Mouse (Mus musculus): ENCODE measurements around the gene 9330182L06Rik. TPM values are rescaled to one million over a fixed set of nuclear protein-coding genes. Genes with fewer than 3 reads are reported as not detected.

Gene 9330182L06Rik
- polyA plus RNA-seq, 1 experiment, result 0.36 TPM

DNA sequence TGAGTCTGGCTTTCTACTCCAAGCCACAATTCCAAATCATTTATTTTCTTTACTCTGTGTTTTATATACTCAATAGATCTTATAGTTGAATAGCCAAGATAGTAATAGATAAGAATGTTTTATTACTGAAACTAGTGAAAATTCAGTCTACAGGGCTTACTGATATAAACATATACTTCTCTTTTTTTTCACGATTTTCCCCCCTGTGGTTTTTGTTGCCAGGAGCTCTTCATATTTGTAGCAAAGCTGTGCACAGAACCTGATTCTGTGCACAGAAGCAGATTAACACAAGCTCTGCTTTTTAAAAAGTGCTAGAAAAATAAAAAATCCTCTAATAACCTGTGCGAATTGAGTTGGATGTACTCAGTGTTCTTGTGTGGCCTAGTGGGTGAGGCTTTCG, 79.7 kb downstream of the 9330182L06Rik start:
- no peak overlapping the region for H3K27ac ChIP-seq (replicated peaks; ENCODE audit: low read depth, low read length)
- no peak overlapping the region for H3K4me3 ChIP-seq (ENCODE audit: insufficient read depth, low read depth, low read length)
- no peaks in the 10 kb centered on the region for H3K4me1 ChIP-seq (ENCODE audit: control insufficient read depth, insufficient read depth, insufficient read length, low read length)

DNA sequence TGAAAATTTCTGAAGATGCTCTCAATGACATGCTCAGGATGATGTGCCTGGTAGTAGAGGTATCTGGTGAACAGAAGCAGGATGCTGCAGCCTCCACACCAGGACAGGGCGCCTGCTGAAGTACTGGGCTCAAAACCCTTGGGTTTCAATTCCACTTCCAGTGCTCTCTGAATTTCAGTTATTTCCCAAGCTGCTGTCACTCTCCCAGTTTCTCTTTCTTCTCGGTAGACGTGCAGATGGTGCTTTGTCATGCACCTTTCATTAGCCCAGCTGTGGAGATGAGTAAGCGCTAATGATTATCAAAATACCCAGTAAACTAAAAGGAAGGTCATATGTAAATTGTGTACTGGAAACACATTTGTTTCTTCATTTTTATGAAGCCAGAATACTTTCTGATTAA, 80.6 kb downstream of the 9330182L06Rik start:
- H3K27ac ChIP-seq (replicated peaks; ENCODE audit: low read depth, low read length), result no peak overlapping the region
- no peak overlapping the region for H3K4me3 ChIP-seq (ENCODE audit: insufficient read depth, low read depth, low read length)
- no peaks in the 10 kb centered on the region for H3K4me1 ChIP-seq (ENCODE audit: control insufficient read depth, insufficient read depth, insufficient read length, low read length)

DNA sequence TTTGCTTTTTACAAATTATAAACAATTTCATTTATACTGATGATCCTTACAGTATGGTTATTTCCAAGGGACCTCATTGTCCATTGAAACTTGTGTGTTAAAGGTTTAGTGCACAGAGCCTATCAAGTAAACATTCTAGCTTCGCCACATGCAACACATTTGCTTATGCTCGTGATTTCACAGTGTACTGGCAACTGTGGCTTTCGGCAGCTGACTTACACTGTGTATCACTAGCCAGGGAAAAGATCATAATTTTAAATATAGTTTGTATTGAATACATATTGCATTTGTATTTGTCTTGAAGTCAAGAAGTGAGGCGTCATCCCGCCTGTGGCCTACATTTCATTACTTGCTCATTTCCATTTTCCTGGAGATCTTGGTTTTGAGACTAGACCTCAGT, 86.2 kb downstream of the 9330182L06Rik start:
- Histone ChIP-seq H3K27ac (replicated peaks; ENCODE audit: low read depth, low read length) (no peak overlapping the region), H3K4me1 (ENCODE audit: control insufficient read depth, insufficient read depth, insufficient read length, low read length) (no peaks in the 10 kb centered on the region), H3K4me3 (ENCODE audit: insufficient read depth, low read depth, low read length) (no peak overlapping the region)

DNA sequence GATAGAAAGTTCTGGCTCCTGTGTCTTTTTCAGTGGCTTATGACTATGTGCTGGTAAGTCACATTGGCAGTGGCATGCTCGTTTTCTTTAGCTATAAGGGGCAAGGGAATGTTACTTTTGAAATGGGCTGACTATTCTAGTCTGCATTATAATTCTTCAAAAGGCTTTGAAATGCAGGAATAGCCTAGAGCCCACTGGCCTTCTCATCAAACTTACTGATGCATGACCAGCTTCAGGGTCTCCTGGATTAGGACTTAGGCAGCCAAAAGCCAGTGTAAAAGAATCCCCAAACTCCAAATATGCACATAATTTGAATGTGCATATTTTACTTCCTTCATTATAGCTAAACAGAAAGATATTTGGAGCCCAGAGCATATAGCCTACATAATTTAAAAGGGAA, 86.7 kb downstream of the 9330182L06Rik start:
- no peak overlapping the region for H3K4me3 ChIP-seq (ENCODE audit: insufficient read depth, low read depth, low read length)
- H3K4me1 ChIP-seq (ENCODE audit: control insufficient read depth, insufficient read depth, insufficient read length, low read length), result no peaks in the 10 kb centered on the region
- H3K27ac ChIP-seq (replicated peaks; ENCODE audit: low read depth, low read length), result no peak overlapping the region

DNA sequence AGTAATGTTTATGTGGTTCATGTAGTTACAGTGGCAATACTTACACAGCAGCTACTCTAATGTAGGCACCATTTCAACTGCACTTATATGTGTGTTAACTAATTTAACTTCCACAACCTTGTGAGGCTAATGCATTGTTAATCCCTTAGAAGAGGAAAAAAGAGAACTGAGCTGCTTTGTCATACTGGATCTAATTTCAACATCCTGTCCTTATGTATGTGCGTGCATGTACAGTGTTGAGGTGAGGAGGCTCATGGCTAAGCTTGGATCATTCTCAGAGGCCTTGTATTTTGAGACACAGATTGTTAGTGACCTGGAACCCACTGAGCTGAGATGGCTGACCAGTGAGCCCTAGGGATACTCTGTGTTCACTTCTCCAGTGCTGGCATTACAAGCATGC, 88.3 kb downstream of the 9330182L06Rik start:
- Histone ChIP-seq H3K4me1 (ENCODE audit: control insufficient read depth, insufficient read depth, insufficient read length, low read length) (no peaks in the 10 kb centered on the region), H3K4me3 (ENCODE audit: insufficient read depth, low read depth, low read length) (no peak overlapping the region), H3K27ac (replicated peaks; ENCODE audit: low read depth, low read length) (no peak overlapping the region)

DNA sequence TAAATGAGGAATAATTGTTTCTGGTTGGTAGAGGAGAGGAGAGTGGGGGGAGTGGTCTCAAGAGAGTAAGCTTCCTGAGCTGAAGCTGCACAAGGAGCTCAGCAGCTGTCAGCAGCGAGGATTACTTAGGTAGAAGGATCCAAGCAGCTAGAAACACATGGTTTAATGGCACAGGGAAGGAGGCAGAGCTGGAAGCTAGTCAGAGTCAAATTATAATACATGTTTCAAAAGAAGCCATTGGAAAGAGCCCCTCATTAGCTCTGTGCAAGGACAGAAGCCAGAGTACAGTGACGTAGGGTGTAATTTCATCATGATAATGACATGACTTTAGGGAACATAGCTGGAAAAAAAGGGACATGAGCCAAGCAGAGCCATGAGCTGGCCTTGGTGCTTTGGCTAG, 92.2 kb downstream of the 9330182L06Rik start:
- H3K4me3 ChIP-seq (ENCODE audit: insufficient read depth, low read depth, low read length), result no peak overlapping the region
- H3K4me1 ChIP-seq (ENCODE audit: control insufficient read depth, insufficient read depth, insufficient read length, low read length), result no peaks in the 10 kb centered on the region
- H3K27ac ChIP-seq (replicated peaks; ENCODE audit: low read depth, low read length), result no peak overlapping the region

DNA sequence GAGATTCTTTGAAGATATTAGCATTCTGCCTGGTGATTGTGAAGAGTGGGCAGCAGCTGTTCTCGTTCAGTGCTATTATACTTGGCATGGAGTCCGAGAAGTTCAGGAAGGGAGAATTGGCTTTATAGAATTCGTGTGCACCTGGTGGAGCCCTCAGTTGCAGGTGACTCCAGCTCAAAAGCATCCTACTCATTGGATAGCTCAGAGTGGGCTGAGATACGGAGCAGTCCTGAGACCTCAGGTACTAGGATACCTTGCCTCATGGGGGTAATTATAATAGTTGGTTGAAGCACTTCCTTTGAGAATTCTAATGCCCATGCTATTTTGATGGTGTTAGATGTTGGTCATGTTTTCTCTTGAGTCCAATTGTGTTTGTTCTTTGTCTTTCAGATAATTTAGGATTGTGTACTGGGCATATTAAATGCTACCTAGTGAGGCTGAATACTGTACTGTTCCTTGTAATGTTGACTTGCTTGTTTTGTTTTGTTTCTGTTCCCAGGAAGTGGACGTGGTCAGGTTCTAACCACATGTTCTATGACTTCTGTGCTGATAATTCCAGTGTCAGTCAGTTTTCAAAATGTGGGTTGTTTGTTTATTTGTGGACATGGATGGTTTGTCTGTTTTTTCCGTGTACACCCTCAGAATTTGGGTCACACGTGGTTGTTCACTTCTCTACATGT, 96.2 kb downstream of the 9330182L06Rik start:
- no peaks in the 10 kb centered on the region for H3K4me1 ChIP-seq (ENCODE audit: control insufficient read depth, insufficient read depth, insufficient read length, low read length)

DNA sequence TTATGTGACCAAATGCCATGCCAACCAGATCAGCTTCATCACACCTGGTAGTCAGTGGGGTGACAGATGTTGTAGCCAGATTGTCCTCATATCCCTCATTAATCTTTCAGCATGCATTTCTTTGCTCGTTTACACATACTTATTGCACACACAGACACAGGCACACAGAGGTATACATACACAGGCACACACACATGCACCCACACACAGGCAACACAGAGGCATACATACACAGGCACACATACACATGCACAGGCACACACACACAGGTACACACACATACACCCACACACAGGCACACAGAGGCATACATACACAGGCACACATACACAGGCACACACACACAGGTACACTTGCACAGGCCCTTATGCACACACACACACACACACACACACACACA, 99.0 kb downstream of the 9330182L06Rik start:
- Histone ChIP-seq H3K4me1 (ENCODE audit: control insufficient read depth, insufficient read depth, insufficient read length, low read length) (no peaks in the 10 kb centered on the region), H3K4me3 (ENCODE audit: insufficient read depth, low read depth, low read length) (no peak overlapping the region), H3K27ac (replicated peaks; ENCODE audit: low read depth, low read length) (no peak overlapping the region)

More for the DNA sequence above, 96.2 kb downstream of the 9330182L06Rik start:
- no peak overlapping the region for H3K27ac ChIP-seq (replicated peaks; ENCODE audit: low read depth, low read length)
- H3K4me3 ChIP-seq (ENCODE audit: insufficient read depth, low read depth, low read length), result no peak overlapping the region

DNA sequence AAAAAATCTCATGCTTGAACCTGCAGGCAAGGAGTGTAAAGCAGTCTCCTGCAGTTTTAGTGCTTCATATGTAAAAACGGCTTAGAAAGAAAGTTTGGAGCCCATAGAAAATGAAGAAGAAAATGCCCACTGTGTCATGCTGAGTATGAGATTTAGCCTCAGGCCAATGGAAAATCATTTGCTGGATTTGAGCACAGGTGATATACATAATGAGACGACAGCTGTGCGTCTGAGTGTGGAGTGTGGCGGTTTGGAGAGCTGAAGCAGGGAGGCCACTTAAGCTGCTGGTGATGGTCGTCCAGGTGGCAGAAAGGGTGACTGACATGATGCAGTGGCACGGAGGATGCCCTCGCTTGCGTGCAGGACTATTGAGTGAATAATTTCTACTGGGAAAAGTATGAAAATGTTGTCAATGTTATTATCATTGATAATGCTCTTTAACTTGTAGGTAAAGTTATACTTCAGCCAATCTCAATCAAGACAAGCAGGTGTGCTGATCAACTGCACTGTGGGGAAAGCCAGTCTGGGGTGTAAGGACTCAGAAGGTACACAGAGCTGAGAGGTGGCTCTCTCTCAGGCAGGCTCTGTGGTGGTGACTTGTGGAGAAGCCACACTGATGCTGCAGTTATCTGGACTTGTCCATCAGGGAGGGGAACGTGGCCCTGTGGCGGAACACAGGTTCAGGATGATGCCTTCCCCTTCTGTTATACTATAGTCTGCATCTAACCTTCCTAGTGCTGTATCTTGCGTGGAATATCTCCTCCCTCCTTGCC, 102.2 kb downstream of the 9330182L06Rik start:
- no peaks in the 10 kb centered on the region for H3K4me1 ChIP-seq (ENCODE audit: control insufficient read depth, insufficient read depth, insufficient read length, low read length)
- H3K4me3 ChIP-seq (ENCODE audit: insufficient read depth, low read depth, low read length), result no peak overlapping the region
- H3K27ac ChIP-seq (replicated peaks; ENCODE audit: low read depth, low read length), result no peak overlapping the region

DNA sequence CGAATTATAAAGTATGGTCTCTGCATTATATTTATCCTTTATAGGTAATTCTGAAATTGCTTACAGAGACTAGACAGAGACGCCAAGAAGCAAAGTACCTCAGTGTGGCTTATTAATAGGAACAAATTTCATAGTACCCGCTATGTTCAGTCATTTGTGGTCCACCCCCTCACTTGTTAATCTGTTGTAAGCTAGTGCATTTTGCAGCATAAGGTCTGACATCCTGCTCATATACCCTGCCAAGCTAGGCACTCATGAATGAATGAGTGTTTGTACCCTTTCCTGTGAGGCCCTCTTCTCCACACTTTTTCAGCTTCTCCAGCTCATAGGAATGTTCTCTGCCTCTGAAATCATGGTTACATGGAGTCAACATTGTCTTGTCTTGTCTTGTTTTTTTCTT, 105.2 kb downstream of the 9330182L06Rik start:
- Histone ChIP-seq H3K4me3 (ENCODE audit: insufficient read depth, low read depth, low read length) (no peak overlapping the region), H3K4me1 (ENCODE audit: control insufficient read depth, insufficient read depth, insufficient read length, low read length) (no peaks in the 10 kb centered on the region), H3K27ac (replicated peaks; ENCODE audit: low read depth, low read length) (no peak overlapping the region)

DNA sequence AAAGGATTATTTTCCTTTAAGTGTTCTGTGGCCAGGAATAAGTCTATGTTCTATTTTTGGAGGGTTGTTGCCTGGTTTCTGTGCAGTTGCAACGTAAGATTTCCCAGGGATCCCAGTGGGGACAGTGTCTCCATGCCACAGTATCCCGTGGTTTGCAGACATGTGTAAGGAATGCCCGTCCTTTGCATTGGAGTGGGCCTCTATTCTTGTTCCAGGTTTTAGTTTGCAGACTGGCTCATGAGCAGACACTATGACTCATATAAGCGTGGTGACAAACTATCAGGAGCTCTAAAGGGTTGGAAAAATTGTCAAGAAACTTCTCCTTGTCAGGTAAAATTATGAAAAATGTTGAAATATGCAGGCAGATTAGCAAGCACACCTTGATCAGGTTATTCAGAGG, 107.4 kb downstream of the 9330182L06Rik start:
- H3K4me3 ChIP-seq (ENCODE audit: insufficient read depth, low read depth, low read length), result no peak overlapping the region
- no peaks in the 10 kb centered on the region for H3K4me1 ChIP-seq (ENCODE audit: control insufficient read depth, insufficient read depth, insufficient read length, low read length)
- H3K27ac ChIP-seq (replicated peaks; ENCODE audit: low read depth, low read length), result no peak overlapping the region

DNA sequence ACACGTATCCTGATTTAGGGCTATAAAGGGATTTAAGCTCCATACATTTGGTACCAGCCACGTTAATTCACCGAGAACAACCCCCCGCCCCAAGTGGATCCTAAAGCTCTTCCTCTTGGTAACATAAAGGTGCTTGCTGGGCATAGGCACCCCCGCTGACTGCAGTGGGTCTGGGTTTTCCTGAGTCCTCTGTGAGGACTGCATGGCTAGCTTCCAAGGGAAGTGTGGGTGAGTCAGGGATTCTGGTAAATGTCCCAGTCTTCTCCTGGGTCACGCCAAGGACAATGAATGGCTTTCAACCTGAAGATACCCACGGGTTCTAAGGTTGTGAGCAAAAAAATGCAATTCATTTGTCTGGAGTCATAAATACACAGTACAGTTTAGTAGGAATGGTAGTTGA, 124.0 kb downstream of the 9330182L06Rik start:
- Histone ChIP-seq H3K4me1 (ENCODE audit: control insufficient read depth, insufficient read depth, insufficient read length, low read length) (no peaks in the 10 kb centered on the region), H3K27ac (replicated peaks; ENCODE audit: low read depth, low read length) (no peak overlapping the region), H3K4me3 (ENCODE audit: insufficient read depth, low read depth, low read length) (no peak overlapping the region)

DNA sequence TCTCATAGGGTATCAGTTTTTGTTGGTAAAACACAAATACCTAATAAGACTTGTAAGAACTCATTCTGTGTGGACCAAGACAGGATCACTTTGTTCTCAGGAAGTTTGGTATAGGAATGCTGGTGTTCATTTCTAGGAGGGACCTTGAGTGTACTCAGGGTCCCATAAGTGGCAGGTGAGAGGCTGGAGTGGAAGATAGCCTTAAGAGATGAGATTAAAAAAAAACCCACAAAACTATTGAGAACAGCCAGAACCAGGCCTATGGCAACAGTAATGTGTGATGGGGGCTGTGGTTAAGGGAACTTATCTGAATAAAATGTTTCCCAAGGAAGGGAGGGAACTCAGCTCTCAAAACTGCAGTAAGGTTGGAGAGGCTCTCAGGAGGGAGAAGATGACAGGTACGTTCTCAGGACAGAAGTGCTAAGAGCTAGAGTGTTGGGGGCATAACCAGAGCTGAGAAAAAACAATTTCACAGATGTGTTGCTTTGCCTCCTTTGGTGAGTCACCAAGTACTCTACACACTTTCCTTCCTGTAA, 126.0 kb downstream of the 9330182L06Rik start:
- Histone ChIP-seq H3K4me3 (ENCODE audit: insufficient read depth, low read depth, low read length) (no peak overlapping the region), H3K27ac (replicated peaks; ENCODE audit: low read depth, low read length) (no peak overlapping the region), H3K4me1 (ENCODE audit: control insufficient read depth, insufficient read depth, insufficient read length, low read length) (no peaks in the 10 kb centered on the region)

DNA sequence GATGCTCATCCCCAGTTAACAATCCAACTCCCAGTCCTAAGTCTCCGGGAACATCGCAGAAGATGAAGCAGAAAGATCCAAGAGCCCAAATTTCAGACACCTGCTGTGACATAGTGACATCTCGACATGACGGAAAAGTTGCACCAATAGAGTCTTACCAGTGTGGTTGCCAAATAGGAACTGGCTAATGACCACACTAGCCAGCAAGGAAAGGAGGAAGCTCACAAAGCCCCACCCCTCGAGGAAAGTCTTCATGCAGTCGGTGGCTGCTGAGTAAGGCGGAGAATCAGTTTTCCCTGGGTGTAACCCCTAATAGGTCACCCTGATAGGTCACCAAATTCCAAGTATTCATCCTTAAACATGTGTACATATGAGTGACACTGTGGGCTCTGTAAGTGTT, 151.2 kb downstream of the 9330182L06Rik start:
- no peaks in the 10 kb centered on the region for H3K4me1 ChIP-seq (ENCODE audit: control insufficient read depth, insufficient read depth, insufficient read length, low read length)

DNA sequence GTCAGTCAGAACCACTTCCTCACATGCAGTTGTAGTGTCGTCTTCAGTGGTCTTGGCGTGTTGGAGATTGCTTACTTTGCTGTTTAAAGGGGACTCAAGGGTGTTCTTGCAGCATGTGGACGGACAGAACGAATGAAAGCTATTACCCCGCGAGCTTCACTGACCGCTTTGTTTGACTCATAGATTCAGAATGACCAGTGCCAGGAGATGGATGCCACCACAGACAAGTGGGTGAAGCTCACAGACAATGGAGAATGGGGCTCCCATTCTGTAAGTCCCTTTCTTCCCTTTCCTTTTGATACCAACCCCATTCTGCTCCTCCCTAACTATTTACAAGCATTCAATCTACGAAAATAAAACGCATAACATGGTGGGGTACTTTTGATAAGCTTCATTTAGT, 151.9 kb downstream of the 9330182L06Rik start:
- Histone ChIP-seq H3K4me3 (ENCODE audit: insufficient read depth, low read depth, low read length) (no peak overlapping the region), H3K27ac (replicated peaks; ENCODE audit: low read depth, low read length) (no peak overlapping the region), H3K4me1 (ENCODE audit: control insufficient read depth, insufficient read depth, insufficient read length, low read length) (no peaks in the 10 kb centered on the region)

More for the DNA sequence above, 151.2 kb downstream of the 9330182L06Rik start:
- H3K27ac ChIP-seq (replicated peaks; ENCODE audit: low read depth, low read length), result no peak overlapping the region
- no peak overlapping the region for H3K4me3 ChIP-seq (ENCODE audit: insufficient read depth, low read depth, low read length)

DNA sequence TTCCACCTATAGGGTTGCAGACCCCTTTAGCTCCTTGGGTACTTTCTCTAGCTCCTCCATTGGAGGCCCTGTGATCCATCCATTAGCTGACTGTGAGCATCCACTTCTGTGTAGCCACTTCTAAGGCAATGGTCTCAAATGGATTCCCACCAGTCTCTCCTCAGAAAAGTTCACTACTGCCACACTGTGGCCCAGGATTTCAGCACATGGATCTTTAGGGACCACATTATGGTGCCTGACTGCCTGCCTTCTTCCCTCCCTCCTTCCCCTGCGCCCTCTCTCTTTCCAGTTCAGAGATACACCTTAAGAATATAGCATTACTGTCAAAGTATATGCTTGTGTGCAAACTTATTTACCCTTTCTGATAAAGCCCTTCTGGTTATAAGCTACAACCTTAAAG, 154.0 kb downstream of the 9330182L06Rik start:
- Histone ChIP-seq H3K4me1 (ENCODE audit: control insufficient read depth, insufficient read depth, insufficient read length, low read length) (no peaks in the 10 kb centered on the region), H3K4me3 (ENCODE audit: insufficient read depth, low read depth, low read length) (no peak overlapping the region), H3K27ac (replicated peaks; ENCODE audit: low read depth, low read length) (no peak overlapping the region)
